Mouse (Mus musculus): ENCODE measurements at regions not wholly inside any gene's neighbourhood (a gene's known extent, or its start where the extent isn't known, plus 50 kb on each side); places are given as distances from the start of the nearest gene placed in this dataset.

- no peak for ATAC-seq
These were observed 102.2 kb upstream of the Arg1 start for GRCm38 (mm10) chr10:25029387-25029915.

- ATAC-seq = no peak
These were observed 96.4 kb upstream of the Arg1 start for GRCm38 (mm10) chr10:25023601-25024157.

GRCm38 (mm10) chr10:25023044-25023540, 95.8 kb upstream of the Arg1 start:
- no peak for ATAC-seq

GRCm38 (mm10) chr10:25018946-25019345, 91.7 kb upstream of the Arg1 start:
- no peak for ATAC-seq

GRCm38 (mm10) chr10:25017843-25018242, 90.6 kb upstream of the Arg1 start:
- no peak for ATAC-seq

GRCm38 (mm10) chr10:25016110-25016509, 88.8 kb upstream of the Arg1 start:
- no peak for ATAC-seq

GRCm38 (mm10) chr10:25012129-25012528, 84.8 kb upstream of the Arg1 start:
- no peak for ATAC-seq

- no peak for ATAC-seq
These were observed 74.0 kb upstream of the Arg1 start for GRCm38 (mm10) chr10:25001299-25001698.

- ATAC-seq = no peak
These were observed 73.2 kb upstream of the Arg1 start for GRCm38 (mm10) chr10:25000231-25001222.

- no peak for ATAC-seq
These were observed 72.5 kb upstream of the Arg1 start for GRCm38 (mm10) chr10:24999807-25000206.

- ATAC-seq = no peak
These were observed 70.4 kb upstream of the Arg1 start for GRCm38 (mm10) chr10:24997661-24998060.

- no peak for ATAC-seq
These were observed 68.5 kb upstream of the Arg1 start for GRCm38 (mm10) chr10:24995751-24996150.

- no peak for ATAC-seq
These were observed 62.8 kb upstream of the Arg1 start for GRCm38 (mm10) chr10:24989965-24990653.

- no peak for ATAC-seq
These were observed 57.5 kb upstream of the Arg1 start for GRCm38 (mm10) chr10:24984801-24985200.

GRCm38 (mm10) chr10:24981763-24982162, 54.5 kb upstream of the Arg1 start:
- ATAC-seq = no peak

Data from activated CD4-positive, CD25-positive, alpha-beta regulatory T cell, adult 4 months (primary cell).